Mouse (Mus musculus): Measurements from ENCODE around the gene Icam1. TPM values are rescaled to one million over a fixed set of nuclear protein-coding genes. Genes with fewer than 3 reads are reported as not detected.

Icam1 gene
- polyA plus RNA-seq, 1 experiment = 1.6 TPM

DNA sequence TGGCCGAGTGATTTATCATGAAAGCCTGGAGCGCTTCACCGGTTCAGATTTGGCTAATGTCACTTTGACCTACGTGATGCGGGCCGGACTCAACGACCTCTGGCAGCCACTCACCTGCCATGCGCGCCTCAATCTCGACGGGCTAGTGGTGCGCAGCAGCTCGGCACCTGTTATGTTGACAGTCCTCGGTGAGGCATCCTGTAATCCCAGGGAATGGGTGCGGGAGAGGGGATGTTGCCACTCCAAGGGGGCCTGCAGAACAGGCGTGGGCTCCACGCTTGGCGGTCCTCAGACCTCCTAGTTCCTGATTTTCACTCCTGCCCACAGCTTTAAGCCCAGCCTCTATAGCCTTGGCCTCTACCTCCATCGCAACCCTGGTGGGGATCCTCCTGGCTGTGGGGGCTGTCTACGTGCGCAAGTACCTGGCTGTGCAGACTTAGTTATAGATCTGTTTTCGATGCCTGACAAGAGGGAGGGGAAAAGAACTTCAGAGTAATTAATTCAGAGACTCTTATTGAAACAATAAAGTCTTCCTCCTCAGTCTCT is 14.3 kb downstream of the Icam1 start:
- H3K4me1 ChIP-seq (ENCODE audit: control insufficient read depth, insufficient read depth, low read length) = peaks cover 9% of the 10 kb centered on the region
- WGBS = 25% methylated on average over 22 of the region's 22 CpGs

GRCm38 (mm10) chr9:21030781-21031250 is 15.0 kb downstream of the Icam1 start:
- Histone ChIP-seq H3K27ac (ENCODE audit: insufficient read depth, low read length) (no peak overlapping the region), H3K27me3 (ENCODE audit: control insufficient read depth, insufficient read depth, low read length) (no peaks in the 10 kb centered on the region; the same call in 1 of the 2 replicates), H3K4me1 (ENCODE audit: control insufficient read depth, insufficient read depth, low read length) (peaks cover 9% of the 10 kb centered on the region), H3K4me3 (replicated peaks; ENCODE audit: insufficient read depth, low read depth, low read length) (peak overlapping the region; percentile 44)
- under 1% methylated on average over 13 of the region's 13 CpGs for WGBS
- TF ChIP-seq CTCF (IDR thresholded peaks at IDR 0.05; ENCODE audit: borderline replicate concordance, insufficient read depth, low read depth, low read length) = peak; percentile 22; the same call in 1 of the 2 replicates
- no peak for TF ChIP-seq POLR2A (IDR thresholded peaks at IDR 0.05; ENCODE audit: borderline replicate concordance, insufficient read depth, low read length)
- DNase-seq = peak; percentile 76 to 80

More for the DNA sequence above, 14.3 kb downstream of the Icam1 start:
- no peak for DNase-seq
- no peak overlapping the region for H3K27ac ChIP-seq (ENCODE audit: insufficient read depth, low read length)
- H3K27me3 ChIP-seq (ENCODE audit: control insufficient read depth, insufficient read depth, low read length) = no peaks in the 10 kb centered on the region; the same call in 1 of the 2 replicates
- no peak overlapping the region for H3K4me3 ChIP-seq (replicated peaks; ENCODE audit: insufficient read depth, low read depth, low read length)
- no peak for TF ChIP-seq POLR2A (IDR thresholded peaks at IDR 0.05; ENCODE audit: borderline replicate concordance, insufficient read depth, low read length)
- no peak for TF ChIP-seq CTCF (IDR thresholded peaks at IDR 0.05; ENCODE audit: borderline replicate concordance, insufficient read depth, low read depth, low read length)

GRCm38 (mm10) chr9:21031251-21031895 is 15.6 kb downstream of the Icam1 start:
- under 1% methylated on average over 36 of the region's 36 CpGs for WGBS
- no peak overlapping the region for H3K27ac ChIP-seq (ENCODE audit: insufficient read depth, low read length)
- peaks cover 9% of the 10 kb centered on the region for H3K4me1 ChIP-seq (ENCODE audit: control insufficient read depth, insufficient read depth, low read length)
- peak overlapping the region; percentile 44 for H3K4me3 ChIP-seq (replicated peaks; ENCODE audit: insufficient read depth, low read depth, low read length)
- DNase-seq = peak; percentile 34 to 40
- H3K27me3 ChIP-seq (ENCODE audit: control insufficient read depth, insufficient read depth, low read length) = no peaks in the 10 kb centered on the region; the same call in 1 of the 2 replicates
- no peak for TF ChIP-seq POLR2A (IDR thresholded peaks at IDR 0.05; ENCODE audit: borderline replicate concordance, insufficient read depth, low read length)
- no peak for TF ChIP-seq CTCF (IDR thresholded peaks at IDR 0.05; ENCODE audit: borderline replicate concordance, insufficient read depth, low read depth, low read length)

- Histone ChIP-seq H3K27me3 (ENCODE audit: control insufficient read depth, insufficient read depth, low read length) (no peaks in the 10 kb centered on the region; the same call in 1 of the 2 replicates), H3K4me1 (ENCODE audit: control insufficient read depth, insufficient read depth, low read length) (peaks cover 9% of the 10 kb centered on the region), H3K27ac (ENCODE audit: insufficient read depth, low read length) (no peak within 1 kb of the TSS), H3K4me3 (replicated peaks; ENCODE audit: insufficient read depth, low read depth, low read length) (peak within 1 kb of the TSS; percentile 44)
- no peak for TF ChIP-seq CTCF (IDR thresholded peaks at IDR 0.05; ENCODE audit: borderline replicate concordance, insufficient read depth, low read depth, low read length)
- no peak for TF ChIP-seq POLR2A (IDR thresholded peaks at IDR 0.05; ENCODE audit: borderline replicate concordance, insufficient read depth, low read length)
- DNase-seq = peak in 1 of 2 experiments; percentile 35
- WGBS = under 1% methylated on average over 35 of the region's 35 CpGs
Observed at GRCm38 (mm10) chr9:21031896-21032351, 16.1 kb downstream of the Icam1 start, which contains the start of gene Icam5. TSS of gene Icam5 (plus strand) at chr9:21032073.

GRCm38 (mm10) chr9:21032491-21032890 is 16.7 kb downstream of the Icam1 start:
- Histone ChIP-seq H3K27me3 (ENCODE audit: control insufficient read depth, insufficient read depth, low read length) (no peaks in the 10 kb centered on the region; the same call in 1 of the 2 replicates), H3K4me3 (replicated peaks; ENCODE audit: insufficient read depth, low read depth, low read length) (peak overlapping the region; percentile 44), H3K4me1 (ENCODE audit: control insufficient read depth, insufficient read depth, low read length) (peaks cover 9% of the 10 kb centered on the region), H3K27ac (ENCODE audit: insufficient read depth, low read length) (no peak overlapping the region)
- no peak for TF ChIP-seq CTCF (IDR thresholded peaks at IDR 0.05; ENCODE audit: borderline replicate concordance, insufficient read depth, low read depth, low read length)
- WGBS = 4% methylated on average over 7 of the region's 7 CpGs
- DNase-seq = no peak

DNA sequence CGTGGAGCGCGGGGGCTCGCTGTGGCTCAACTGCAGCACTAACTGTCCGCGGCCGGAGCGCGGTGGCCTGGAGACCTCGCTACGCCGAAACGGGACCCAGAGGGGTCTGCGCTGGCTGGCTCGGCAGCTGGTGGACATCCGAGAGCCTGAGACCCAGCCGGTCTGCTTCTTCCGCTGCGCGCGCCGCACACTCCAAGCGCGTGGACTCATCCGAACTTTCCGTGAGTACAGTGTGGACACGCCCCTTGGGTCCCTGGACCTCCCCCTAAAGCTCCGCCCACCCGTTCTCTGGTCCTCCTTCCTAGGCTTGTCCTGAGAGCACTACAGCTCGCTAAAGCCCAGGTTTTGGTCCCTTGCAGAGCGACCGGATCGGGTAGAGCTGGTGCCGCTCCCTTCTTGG is 17.4 kb downstream of the Icam1 start:
- Histone ChIP-seq H3K27ac (ENCODE audit: insufficient read depth, low read length) (no peak overlapping the region), H3K4me3 (replicated peaks; ENCODE audit: insufficient read depth, low read depth, low read length) (peak overlapping the region; percentile 44), H3K4me1 (ENCODE audit: control insufficient read depth, insufficient read depth, low read length) (peaks cover 9% of the 10 kb centered on the region), H3K27me3 (ENCODE audit: control insufficient read depth, insufficient read depth, low read length) (no peaks in the 10 kb centered on the region; the same call in 1 of the 2 replicates)
- no peak for DNase-seq
- 2% methylated on average over 34 of the region's 34 CpGs for WGBS
- TF ChIP-seq POLR2A (IDR thresholded peaks at IDR 0.05; ENCODE audit: borderline replicate concordance, insufficient read depth, low read length) = no peak
- TF ChIP-seq CTCF (IDR thresholded peaks at IDR 0.05; ENCODE audit: borderline replicate concordance, insufficient read depth, low read depth, low read length) = no peak

DNA sequence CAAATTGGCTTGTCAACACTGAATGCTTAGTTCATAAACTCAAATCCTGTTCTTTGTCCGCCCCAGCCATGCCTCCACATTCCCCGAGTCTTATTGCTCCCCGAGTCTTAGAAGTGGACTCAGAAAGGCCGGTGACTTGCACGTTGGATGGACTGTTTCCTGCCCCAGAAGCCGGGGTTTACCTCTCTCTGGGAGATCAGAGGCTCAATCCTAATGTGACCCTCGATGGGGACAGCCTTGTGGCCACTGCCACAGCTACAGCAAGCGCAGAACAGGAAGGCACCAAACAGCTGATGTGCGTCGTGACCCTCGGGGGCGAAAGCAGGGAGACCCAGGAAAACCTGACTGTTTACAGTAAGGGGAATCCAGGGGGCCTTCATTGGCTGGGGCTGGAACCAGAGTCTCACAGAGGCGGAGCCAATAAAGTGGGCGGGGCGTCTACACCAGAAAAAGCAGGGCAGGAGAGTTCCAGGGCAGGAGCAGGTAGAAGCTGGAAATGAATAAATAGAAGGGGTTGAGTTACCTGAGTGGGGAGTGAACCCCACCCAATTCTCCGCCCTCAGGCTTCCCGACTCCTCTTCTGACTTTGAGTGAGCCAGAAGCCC is 18.8 kb downstream of the Icam1 start:
- 17% methylated on average over 17 of the region's 17 CpGs for WGBS
- DNase-seq = no peak
- Histone ChIP-seq H3K27ac (ENCODE audit: insufficient read depth, low read length) (no peak overlapping the region), H3K27me3 (ENCODE audit: control insufficient read depth, insufficient read depth, low read length) (no peaks in the 10 kb centered on the region; the same call in 1 of the 2 replicates), H3K4me1 (ENCODE audit: control insufficient read depth, insufficient read depth, low read length) (peaks cover 9% of the 10 kb centered on the region), H3K4me3 (replicated peaks; ENCODE audit: insufficient read depth, low read depth, low read length) (no peak overlapping the region)
- TF ChIP-seq CTCF (IDR thresholded peaks at IDR 0.05; ENCODE audit: borderline replicate concordance, insufficient read depth, low read depth, low read length) = no peak
- TF ChIP-seq POLR2A (IDR thresholded peaks at IDR 0.05; ENCODE audit: borderline replicate concordance, insufficient read depth, low read length) = no peak

All from cerebellum, adult 2 months (tissue).